Mouse (Mus musculus) intestine, postnatal 0 days (tissue): ENCODE measurements at regions not wholly inside any gene's neighbourhood (a gene's known extent, or its start where the extent isn't known, plus 50 kb on each side); places are given as distances from the start of the nearest gene placed in this dataset.

Source experiments
- ATAC-seq: fragments of 200-750 bp; cut with Nextera tagmentation; 2 replicates; pipeline ENCODE4 v1.8.0; 2017; ENCODE audit warnings: mild to moderate bottlenecking, moderate TSS enrichment, moderate library complexity
- H3K27ac ChIP-seq: fragments of 300-500 bp; sonication (generic); 2 replicates; pipeline ENCODE4 v1.5.1; 2014; ENCODE audit warnings: mild to moderate bottlenecking, low read depth, low read length, moderate library complexity
- H3K27me3 ChIP-seq: fragments of 300-500 bp; sonication (generic); replicated peaks from 2 replicates; pipeline ENCODE4 v1.6.1; 2014; ENCODE audit warnings: low read length, mixed read lengths; ENCODE audit not compliant: control insufficient read depth, insufficient read depth
- H3K36me3 ChIP-seq: fragments of 300-500 bp; sonication (generic); 2 replicates; pipeline ENCODE4 v1.6.1; 2014; ENCODE audit warnings: mild to moderate bottlenecking, moderate library complexity; ENCODE audit not compliant: control insufficient read depth, insufficient read depth
- H3K4me1 ChIP-seq: fragments of 300-500 bp; sonication (generic); replicated peaks from 2 replicates; pipeline ENCODE4 v1.6.1; 2014; ENCODE audit warnings: antibody characterized with exemption, low read length, mixed read lengths; ENCODE audit not compliant: control insufficient read depth, insufficient read depth
- H3K4me2 ChIP-seq: fragments of 300-500 bp; sonication (generic); replicated peaks from 2 replicates; pipeline ENCODE4 v1.6.1; 2014; ENCODE audit warnings: low read depth, mild to moderate bottlenecking, moderate library complexity
- H3K4me3 ChIP-seq: fragments of 300-500 bp; sonication (generic); 2 replicates; pipeline ENCODE4 v1.5.1; 2014; ENCODE audit warnings: low read depth, low read length
- H3K9ac ChIP-seq: fragments of 300-500 bp; sonication (generic); 2 replicates; pipeline ENCODE4 v1.6.1; 2014; ENCODE audit warnings: mild to moderate bottlenecking, low read depth, low read length
- H3K9me3 ChIP-seq: fragments of 300-500 bp; sonication (generic); 2 replicates; pipeline ENCODE4 v1.6.1; 2016; ENCODE audit warnings: mixed run types; ENCODE audit not compliant: control insufficient read depth
- CTCF ChIP-seq: sonication (generic); IDR thresholded peaks from 2 replicates; pipeline ENCODE4 v1.5.1; 2016; ENCODE audit warnings: low read depth, mild to moderate bottlenecking, control low read depth, antibody characterized with exemption, moderate library complexity
- WGBS: fragments of 180-500 bp; shearing (Covaris S2); extraction: QIAGEN DNeasy Blood & Tissue Kit; methylation state at CpG from one replicate; pipeline ENCODE4 v1.1.7; 2014; 5-methylcytosine and 5-hydroxymethylcytosine counted together

- no peak for ATAC-seq
- no peak for TF ChIP-seq CTCF
- Histone ChIP-seq H3K4me2 (no peak overlapping the region), H3K4me3 (no peak overlapping the region), H3K9ac (no peak overlapping the region), H3K27ac (no peak overlapping the region), H3K27me3 (no peaks in the 10 kb centered on the region), H3K9me3 (no peaks in the 10 kb centered on the region), H3K4me1 (no peaks in the 10 kb centered on the region), H3K36me3 (no peaks in the 10 kb centered on the region)
- 72% methylated on average over 2 of the region's 2 CpGs for WGBS
Measured at GRCm38 (mm10) chr12:37692584-37692983, 124.9 kb upstream of the Dgkb start.
